8 mouse cellular contexts compared by ENCODE assay signal in genomic region chr3:127789500-127790191, GRCm38 (mm10). TPM values are rescaled to one million over a fixed set of nuclear protein-coding genes. Genes with fewer than 3 reads are reported as not detected.
A peak's percentile ranks its signal among the peaks of the same experiment; 100 is the strongest.
DNase-seq lines count a peak whose midpoint lies in the region; ATAC-seq and TF ChIP-seq lines count a peak whose summit lies in the region.

Tifa (plus strand) TSS chr3:127789805.

- peak within 1 kb of the TSS; percentile 77 for H3K27ac ChIP-seq in gastrocnemius, adult 2 months
- peak within 1 kb of the TSS; percentile 28; the same call in 1 of the 2 replicates for H3K27ac ChIP-seq in hindbrain, embryonic 15.5 days (replicated peaks)

- H3K4me1 ChIP-seq in hindbrain, embryonic 15.5 days (replicated peaks): peaks cover 20% of the 10 kb centered on the region

- WGBS in hindbrain, embryonic 15.5 days: under 1% methylated on average over 40 of the region's 44 CpGs

- H3K4me3 ChIP-seq in gastrocnemius, adult 2 months: peak within 1 kb of the TSS; percentile 89
- H3K4me3 ChIP-seq in hindbrain, embryonic 15.5 days: peak within 1 kb of the TSS; percentile 56

- ATAC-seq in activated CD4-positive, CD25-positive, alpha-beta regulatory T cell, adult 4 months: peak; percentile 26
- peak; percentile 64; the same call in 1 of the 2 replicates for ATAC-seq in hindbrain, embryonic 15.5 days (ENCODE audit: low FRiP score, low read depth)
- peak; percentile 63 for ATAC-seq in megakaryocyte, adult 5-6 weeks (ENCODE audit: poor library complexity, severe bottlenecking)

- peak; percentile 47 to 53 for DNase-seq in cerebellum, postnatal 14 days
- peak; percentile 78 for DNase-seq in gastrocnemius, adult 2 months
- DNase-seq in left cerebral cortex, postnatal 10 days (ENCODE audit: extremely low spot score in 1 of 2, low spot score in 2 of 2): peak; percentile 28 to 85
- peak; percentile 42 for DNase-seq in right cerebral cortex, adult 18-20 months
- DNase-seq in urinary bladder, postnatal 25 days (ENCODE audit: low spot score): peak; percentile 56

- H3K9ac ChIP-seq in hindbrain, embryonic 15.5 days: peak within 1 kb of the TSS; percentile 42

- peak within 1 kb of the TSS; percentile 100 for H3K4me2 ChIP-seq in hindbrain, embryonic 15.5 days

- H3K36me3 ChIP-seq in hindbrain, embryonic 15.5 days: no peaks in the 10 kb centered on the region

- intact Hi-C loops in gastrocnemius, adult 2 months (cut with DNase I): loop anchor here (5.0 kb wide), 1 partner anchor 48 kb away; the partner anchor contains the start of gene Ap1ar
- intact Hi-C loops in left cerebral cortex, postnatal 10 days (cut with DNase I): no loop called here

- peak; percentile 7; the same call in 1 of the 2 replicates for TF ChIP-seq CTCF in gastrocnemius, adult 2 months (IDR thresholded peaks at IDR 0.05)

- H3K9me3 ChIP-seq in hindbrain, embryonic 15.5 days: no peaks in the 10 kb centered on the region

- H3K27me3 ChIP-seq in hindbrain, embryonic 15.5 days: peaks cover 36% of the 10 kb centered on the region

RNA-seq across cellular contexts. Expression of gene Tifa, which starts in this region (rescaled TPM):
- polyA plus RNA-seq in activated CD4-positive, CD25-positive, alpha-beta regulatory T cell, adult 4 months (2017; shearing (Covaris generic)): under 1 TPM in 1 of 2 experiments, not detected in 1; 0.42 TPM
- 1 to 10 TPM in 1 of 2 experiments, under 1 TPM in 1; 0.64 to 1.3 TPM for total RNA-seq in gastrocnemius, adult 2 months (2021)
- polyA plus RNA-seq in hindbrain, embryonic 15.5 days (2015; fragmentation: Nextera tagmentation; extraction: Ambion mirVana): 2.9 and 3.9 TPM in 2 replicates
- 1 to 10 TPM; 2.8 to 3.0 TPM for total RNA-seq in left cerebral cortex, postnatal 10 days (2021)
- total RNA-seq in megakaryocyte, adult 5-6 weeks (2015): 111 and 137 TPM in 2 replicates
- 111 and 121 TPM in 2 replicates for total RNA-seq in megakaryocyte, adult 5-6 weeks (2017)

Comparison
In these comparisons a context has a peak if more than half of its experiments do, and no peak if none do; other contexts are left out.
1. Peak in every context shown above with its lines: DNase-seq, ATAC-seq, H3K4me3 ChIP-seq and H3K27ac ChIP-seq.
2. RNA of gene Tifa (total RNA-seq): 111 to 137 TPM in megakaryocyte, adult 5-6 weeks; 2.8 to 3.0 TPM in left cerebral cortex, postnatal 10 days and 0.64 to 1.3 TPM in gastrocnemius, adult 2 months; every median in the first group is over 10 times any median in the second.
3. Peak in ATAC-seq in activated CD4-positive, CD25-positive, alpha-beta regulatory T cell, adult 4 months; RNA of the gene not detected or under 1 TPM.